Mouse (Mus musculus): Measurements from ENCODE around the gene Golph3. TPM values are rescaled to one million over a fixed set of nuclear protein-coding genes. Genes with fewer than 3 reads are reported as not detected.
A peak's percentile ranks its signal among the peaks of the same experiment; 100 is the strongest.

Golph3 gene
- polyA plus RNA-seq, 1 experiment = 208 TPM

GRCm38 (mm10) chr15:12322676-12323402 lies 1.6 kb downstream of the Golph3 start:
- Histone ChIP-seq H3K27ac (ENCODE audit: insufficient read depth, low read depth, low read length) (no peak overlapping the region), H3K4me3 (ENCODE audit: insufficient read depth, low read depth, low read length) (peak overlapping the region; percentile 92), H3K4me1 (ENCODE audit: control insufficient read depth, insufficient read depth, low read length) (peaks cover 5% of the 10 kb centered on the region; the same call in 1 of the 2 replicates)
- TF ChIP-seq POLR2A (IDR thresholded peaks at IDR 0.05; ENCODE audit: insufficient read depth, low read depth, low read length) (no peak), CTCF (IDR thresholded peaks at IDR 0.05; ENCODE audit: insufficient read depth, low read depth, low read length) (no peak)
- WGBS = 2% methylated on average over 9 of the region's 9 CpGs

GRCm38 (mm10) chr15:12324326-12324725 lies 3.1 kb downstream of the Golph3 start:
- Histone ChIP-seq H3K27ac (ENCODE audit: insufficient read depth, low read depth, low read length) (no peak overlapping the region), H3K4me1 (ENCODE audit: control insufficient read depth, insufficient read depth, low read length) (peaks cover 5% of the 10 kb centered on the region; the same call in 1 of the 2 replicates), H3K4me3 (ENCODE audit: insufficient read depth, low read depth, low read length) (no peak overlapping the region)
- no peak for TF ChIP-seq POLR2A (IDR thresholded peaks at IDR 0.05; ENCODE audit: insufficient read depth, low read depth, low read length)
- TF ChIP-seq CTCF (IDR thresholded peaks at IDR 0.05; ENCODE audit: insufficient read depth, low read depth, low read length) = no peak
- 89% methylated on average over 1 of the region's 1 CpGs for WGBS

DNA sequence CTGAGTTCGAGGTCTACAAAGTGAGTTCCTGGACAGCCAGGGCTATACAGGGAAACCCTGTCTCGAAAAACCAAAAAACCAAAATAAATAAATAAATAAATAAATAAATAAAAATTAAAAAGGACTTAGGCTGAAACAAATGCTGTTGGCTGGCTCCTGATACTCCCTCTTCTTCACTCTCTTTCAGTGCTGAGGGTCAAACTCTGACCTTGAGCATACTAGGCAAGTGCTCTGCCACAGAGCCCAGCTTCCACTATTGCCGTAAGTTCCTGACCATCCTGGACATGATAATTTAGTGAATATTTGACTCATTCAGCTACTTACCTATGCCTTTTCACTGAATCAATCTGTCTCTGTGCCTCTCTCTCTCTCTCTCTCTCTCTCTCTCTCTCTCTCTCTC lies 9.1 kb downstream of the Golph3 start:
- Histone ChIP-seq H3K4me1 (ENCODE audit: control insufficient read depth, insufficient read depth, low read length) (peaks cover 3% of the 10 kb centered on the region; the same call in 1 of the 2 replicates), H3K27ac (ENCODE audit: insufficient read depth, low read depth, low read length) (no peak overlapping the region), H3K4me3 (ENCODE audit: insufficient read depth, low read depth, low read length) (no peak overlapping the region)
- 88% methylated on average over 3 of the region's 3 CpGs for WGBS
- TF ChIP-seq CTCF (IDR thresholded peaks at IDR 0.05; ENCODE audit: insufficient read depth, low read depth, low read length) (no peak), POLR2A (IDR thresholded peaks at IDR 0.05; ENCODE audit: insufficient read depth, low read depth, low read length) (no peak)

- Histone ChIP-seq H3K4me1 (ENCODE audit: control insufficient read depth, insufficient read depth, low read length) (no peaks in the 10 kb centered on the region), H3K27ac (ENCODE audit: insufficient read depth, low read depth, low read length) (no peak overlapping the region), H3K4me3 (ENCODE audit: insufficient read depth, low read depth, low read length) (no peak overlapping the region)
- TF ChIP-seq POLR2A (IDR thresholded peaks at IDR 0.05; ENCODE audit: insufficient read depth, low read depth, low read length) (no peak), CTCF (IDR thresholded peaks at IDR 0.05; ENCODE audit: insufficient read depth, low read depth, low read length) (no peak)
Measured at GRCm38 (mm10) chr15:12330892-12331291, 9.6 kb downstream of the Golph3 start.

DNA sequence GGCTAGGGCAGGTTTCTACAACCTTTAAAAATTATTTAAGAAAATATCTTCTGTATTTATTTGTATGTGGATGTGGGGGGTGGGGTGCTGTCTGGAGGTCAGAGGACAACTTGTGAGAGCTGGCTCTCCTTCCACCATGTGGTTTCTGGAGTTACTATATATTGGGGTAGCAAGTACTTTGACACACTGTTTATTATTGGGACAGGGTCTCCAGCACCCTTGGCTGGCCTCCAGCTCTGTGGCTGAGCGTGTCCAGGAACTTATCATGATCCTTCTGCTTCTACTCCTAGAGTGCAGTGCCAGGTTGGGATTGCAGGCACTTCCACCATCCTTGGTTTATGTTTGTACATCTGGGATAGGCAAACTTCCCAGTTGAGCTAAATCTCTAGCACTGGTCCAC lies 10.1 kb downstream of the Golph3 start:
- peaks cover under 1% of the 10 kb centered on the region; the same call in 1 of the 2 replicates for H3K4me1 ChIP-seq (ENCODE audit: control insufficient read depth, insufficient read depth, low read length)
- H3K4me3 ChIP-seq (ENCODE audit: insufficient read depth, low read depth, low read length) = no peak overlapping the region
- H3K27ac ChIP-seq (ENCODE audit: insufficient read depth, low read depth, low read length) = no peak overlapping the region
- TF ChIP-seq CTCF (IDR thresholded peaks at IDR 0.05; ENCODE audit: insufficient read depth, low read depth, low read length) = no peak
- 56% methylated on average over 1 of the region's 1 CpGs for WGBS

DNA sequence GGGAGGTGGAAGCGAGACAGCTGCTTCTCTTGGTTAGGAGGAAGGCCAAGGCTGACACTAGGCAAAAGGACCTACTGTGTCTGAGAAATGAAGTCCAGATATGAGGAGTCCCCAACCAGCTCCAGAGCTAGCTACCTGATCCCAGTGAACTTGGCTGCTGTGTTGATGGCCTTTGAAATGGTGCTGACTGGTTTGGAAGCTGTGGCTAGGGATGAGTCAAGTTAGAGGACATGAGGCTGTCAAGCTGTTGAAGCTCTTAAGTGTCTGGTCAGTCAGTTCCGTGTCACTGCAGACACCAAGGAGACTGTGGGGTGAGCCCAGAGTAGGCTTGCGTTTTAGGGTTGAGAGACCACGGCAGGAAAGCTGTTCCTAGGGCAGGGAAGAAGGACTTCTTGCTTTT lies 13.1 kb downstream of the Golph3 start:
- WGBS = 85% methylated on average over 4 of the region's 4 CpGs
- TF ChIP-seq CTCF (IDR thresholded peaks at IDR 0.05; ENCODE audit: insufficient read depth, low read depth, low read length) (no peak), POLR2A (IDR thresholded peaks at IDR 0.05; ENCODE audit: insufficient read depth, low read depth, low read length) (no peak)
- H3K4me3 ChIP-seq (ENCODE audit: insufficient read depth, low read depth, low read length) = no peak overlapping the region
- no peak overlapping the region for H3K27ac ChIP-seq (ENCODE audit: insufficient read depth, low read depth, low read length)
- peaks cover 2% of the 10 kb centered on the region; the same call in 1 of the 2 replicates for H3K4me1 ChIP-seq (ENCODE audit: control insufficient read depth, insufficient read depth, low read length)

GRCm38 (mm10) chr15:12337030-12337778 lies 16.0 kb downstream of the Golph3 start:
- H3K27ac ChIP-seq (ENCODE audit: insufficient read depth, low read depth, low read length) = no peak overlapping the region
- H3K4me3 ChIP-seq (ENCODE audit: insufficient read depth, low read depth, low read length) = no peak overlapping the region
- no peak for TF ChIP-seq CTCF (IDR thresholded peaks at IDR 0.05; ENCODE audit: insufficient read depth, low read depth, low read length)
- no peak for TF ChIP-seq POLR2A (IDR thresholded peaks at IDR 0.05; ENCODE audit: insufficient read depth, low read depth, low read length)
- WGBS = 77% methylated on average over 4 of the region's 4 CpGs
- peaks cover 6% of the 10 kb centered on the region for H3K4me1 ChIP-seq (ENCODE audit: control insufficient read depth, insufficient read depth, low read length)

- 41% methylated on average over 3 of the region's 3 CpGs for WGBS
Measured at GRCm38 (mm10) chr15:12337779-12338137, 16.5 kb downstream of the Golph3 start.

More at GRCm38 (mm10) chr15:12337779-12338137, 16.5 kb downstream of the Golph3 start:
- peaks cover 6% of the 10 kb centered on the region for H3K4me1 ChIP-seq (ENCODE audit: control insufficient read depth, insufficient read depth, low read length)
- no peak overlapping the region for H3K27ac ChIP-seq (ENCODE audit: insufficient read depth, low read depth, low read length)
- H3K4me3 ChIP-seq (ENCODE audit: insufficient read depth, low read depth, low read length) = no peak overlapping the region
- TF ChIP-seq CTCF (IDR thresholded peaks at IDR 0.05; ENCODE audit: insufficient read depth, low read depth, low read length) = no peak
- no peak for TF ChIP-seq POLR2A (IDR thresholded peaks at IDR 0.05; ENCODE audit: insufficient read depth, low read depth, low read length)

All from olfactory bulb, adult 2 months (tissue).